Mouse (Mus musculus): ENCODE results near the gene Syn3. TPM values are rescaled to one million over a fixed set of nuclear protein-coding genes. Genes with fewer than 3 reads are reported as not detected.

Syn3 gene
- polyA plus RNA-seq, 2 experiments, result 0.11 to 0.14 TPM

DNA sequence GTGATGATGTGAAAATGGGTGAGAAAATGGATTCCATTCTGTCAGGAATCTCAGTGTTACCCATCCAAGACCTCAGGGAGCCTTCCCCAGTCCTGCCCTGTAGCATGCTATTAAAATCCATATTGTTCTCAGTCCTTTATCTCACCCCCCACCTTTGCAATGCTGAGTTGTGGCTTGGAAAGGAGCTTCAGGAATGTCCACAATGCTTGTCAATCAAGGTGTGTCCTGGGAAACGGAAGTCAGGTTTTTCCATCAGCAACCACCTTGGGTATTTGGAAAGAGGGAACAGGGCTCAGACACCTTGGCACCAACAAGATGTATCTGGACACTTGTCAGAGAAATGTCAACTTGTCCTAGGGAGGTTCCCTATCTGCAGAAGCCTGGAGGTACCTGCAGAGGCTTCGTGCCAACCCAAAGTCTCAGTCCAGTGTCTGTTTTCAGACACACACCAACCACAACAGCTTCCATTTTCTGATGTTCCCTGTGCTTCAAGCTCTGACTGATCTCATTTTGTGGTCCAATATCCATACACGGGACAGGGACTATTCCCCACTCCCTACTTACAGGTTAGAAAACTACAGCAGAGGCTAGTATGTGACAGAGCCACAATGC lies 302.2 kb downstream of the Syn3 start:
- no peak for DNase-seq (ENCODE audit: low read depth in 3 of 3, low spot score in 3 of 3)
- Histone ChIP-seq H3K36me3 (replicated peaks; ENCODE audit: control insufficient read depth, insufficient read depth, low read depth) (no peaks in the 10 kb centered on the region), H3K9me3 (ENCODE audit: control insufficient read depth, low read length) (no peaks in the 10 kb centered on the region), H3K4me1 (replicated peaks; ENCODE audit: control insufficient read depth in 2 of 2, insufficient read depth in 2 of 2, low read length in 1 of 2) (no peaks in the 10 kb centered on the region), H3K9ac (replicated peaks) (no peak overlapping the region), H3K4me2 (ENCODE audit: low read depth) (no peak overlapping the region), H3K4me3 (ENCODE audit: insufficient read depth in 1 of 2, low read depth in 2 of 2, low read length in 2 of 2) (no peak overlapping the region), H3K27me3 (ENCODE audit: control insufficient read depth, insufficient read depth, low read length) (no peaks in the 10 kb centered on the region), H3K27ac (no peak overlapping the region)
- ATAC-seq (ENCODE audit: insufficient read depth), result no peak
- 42% methylated on average over 3 of the region's 3 CpGs for WGBS (ENCODE audit: insufficient replicate concordance)
- TF ChIP-seq EP300 (IDR thresholded peaks at IDR 0.05; ENCODE audit: low read depth) (no peak), CTCF (IDR thresholded peaks at IDR 0.05; ENCODE audit: low read depth) (no peak)

DNA sequence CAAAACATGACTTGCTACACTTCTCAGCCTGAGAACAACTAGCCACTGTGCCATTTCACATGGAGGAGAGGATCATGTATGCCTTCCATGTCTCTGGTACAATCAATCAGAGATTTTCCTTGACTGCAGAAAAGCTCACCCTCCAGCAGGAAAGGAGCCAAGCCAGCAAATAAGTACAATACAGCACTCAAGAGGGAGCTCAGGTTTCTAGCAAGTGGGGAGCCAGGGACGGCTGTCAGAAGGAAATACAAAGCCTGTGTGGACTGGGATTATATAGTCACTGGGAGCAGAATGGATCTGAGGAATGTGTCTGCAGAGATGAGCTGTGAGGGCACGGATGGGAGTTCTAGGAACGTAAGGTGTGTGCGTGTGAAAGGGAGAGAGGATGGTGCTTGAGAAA lies 304.0 kb downstream of the Syn3 start:
- Histone ChIP-seq H3K9me3 (ENCODE audit: control insufficient read depth, low read length) (no peaks in the 10 kb centered on the region), H3K4me2 (ENCODE audit: low read depth) (no peak overlapping the region), H3K36me3 (replicated peaks; ENCODE audit: control insufficient read depth, insufficient read depth, low read depth) (no peaks in the 10 kb centered on the region), H3K9ac (replicated peaks) (no peak overlapping the region), H3K27ac (no peak overlapping the region), H3K4me1 (replicated peaks; ENCODE audit: control insufficient read depth in 2 of 2, insufficient read depth in 2 of 2, low read length in 1 of 2) (no peaks in the 10 kb centered on the region), H3K4me3 (ENCODE audit: insufficient read depth in 1 of 2, low read depth in 2 of 2, low read length in 2 of 2) (no peak overlapping the region), H3K27me3 (ENCODE audit: control insufficient read depth, insufficient read depth, low read length) (no peaks in the 10 kb centered on the region)
- DNase-seq (ENCODE audit: low read depth in 3 of 3, low spot score in 3 of 3), result no peak
- WGBS (ENCODE audit: insufficient replicate concordance), result 55% methylated on average over 4 of the region's 4 CpGs
- TF ChIP-seq EP300 (IDR thresholded peaks at IDR 0.05; ENCODE audit: low read depth) (no peak), CTCF (IDR thresholded peaks at IDR 0.05; ENCODE audit: low read depth) (no peak)
- no peak for ATAC-seq (ENCODE audit: insufficient read depth)

DNA sequence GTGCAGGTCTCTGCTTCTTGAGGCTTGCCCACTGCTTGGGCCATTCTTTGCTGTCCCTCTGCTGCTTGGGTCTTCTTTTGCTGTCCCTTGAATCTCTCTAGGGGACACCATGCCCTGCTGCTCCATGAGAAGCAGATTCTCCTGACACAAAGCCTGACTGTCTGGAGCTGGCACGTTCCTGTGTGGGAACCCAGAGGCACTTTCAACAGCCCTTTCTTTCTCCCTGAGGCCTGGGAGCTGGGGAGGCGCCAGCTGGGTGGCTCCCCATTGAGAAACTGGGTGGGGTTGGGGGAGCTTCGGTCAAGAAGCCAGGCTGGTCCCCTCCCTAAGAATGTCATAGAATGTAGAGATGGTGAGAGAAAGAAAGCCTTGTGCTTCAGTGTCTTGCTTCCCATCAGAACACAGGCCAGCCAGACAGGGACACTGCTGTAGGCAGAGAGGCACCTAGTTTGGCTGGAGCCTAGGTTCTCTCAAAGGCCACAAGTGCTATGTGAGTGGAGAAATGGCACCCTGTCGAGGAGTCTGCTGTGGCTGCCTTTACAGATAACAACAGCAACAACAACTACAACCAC lies 304.7 kb downstream of the Syn3 start:
- WGBS (ENCODE audit: insufficient replicate concordance), result 26% methylated on average over 4 of the region's 4 CpGs

DNA sequence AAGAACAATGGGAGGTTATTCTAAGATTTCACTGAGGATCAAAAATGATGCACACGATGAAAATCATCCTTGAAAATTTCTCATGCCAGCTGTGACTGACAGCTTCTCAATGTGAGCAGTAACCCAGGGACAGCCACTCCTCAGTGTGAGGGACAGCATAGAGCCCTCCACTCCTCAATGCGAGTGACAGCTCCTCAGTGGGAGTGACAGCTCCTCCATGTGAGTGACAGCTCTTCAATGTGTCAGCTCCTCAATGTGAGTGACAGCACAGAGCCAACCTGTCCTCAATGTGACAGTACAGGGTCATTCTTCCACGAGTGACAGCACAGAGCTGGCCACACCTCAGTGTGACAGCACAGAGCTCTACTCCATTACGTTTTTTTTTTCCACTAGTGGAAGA lies 310.1 kb downstream of the Syn3 start:
- TF ChIP-seq CTCF (IDR thresholded peaks at IDR 0.05; ENCODE audit: low read depth) (no peak), EP300 (IDR thresholded peaks at IDR 0.05; ENCODE audit: low read depth) (no peak)
- H3K27ac ChIP-seq, result no peak overlapping the region
- WGBS (ENCODE audit: insufficient replicate concordance), result 52% methylated on average over 4 of the region's 4 CpGs
- no peak overlapping the region for H3K4me2 ChIP-seq (ENCODE audit: low read depth)
- no peaks in the 10 kb centered on the region for H3K27me3 ChIP-seq (ENCODE audit: control insufficient read depth, insufficient read depth, low read length)
- H3K4me3 ChIP-seq (ENCODE audit: insufficient read depth in 1 of 2, low read depth in 2 of 2, low read length in 2 of 2), result no peak overlapping the region
- DNase-seq (ENCODE audit: low read depth in 3 of 3, low spot score in 3 of 3) (no peak), ATAC-seq (ENCODE audit: insufficient read depth) (no peak)
- no peaks in the 10 kb centered on the region for H3K4me1 ChIP-seq (replicated peaks; ENCODE audit: control insufficient read depth in 2 of 2, insufficient read depth in 2 of 2, low read length in 1 of 2)
- H3K9ac ChIP-seq (replicated peaks), result no peak overlapping the region
- H3K9me3 ChIP-seq (ENCODE audit: control insufficient read depth, low read length), result no peaks in the 10 kb centered on the region
- no peaks in the 10 kb centered on the region for H3K36me3 ChIP-seq (replicated peaks; ENCODE audit: control insufficient read depth, insufficient read depth, low read depth)

More for the DNA sequence above, 304.7 kb downstream of the Syn3 start:
- DNase-seq (ENCODE audit: low read depth in 3 of 3, low spot score in 3 of 3), result no peak
- no peaks in the 10 kb centered on the region for H3K27me3 ChIP-seq (ENCODE audit: control insufficient read depth, insufficient read depth, low read length)
- ATAC-seq (ENCODE audit: insufficient read depth), result no peak
- no peaks in the 10 kb centered on the region for H3K9me3 ChIP-seq (ENCODE audit: control insufficient read depth, low read length)
- H3K9ac ChIP-seq (replicated peaks), result no peak overlapping the region
- no peak overlapping the region for H3K27ac ChIP-seq
- H3K4me3 ChIP-seq (ENCODE audit: insufficient read depth in 1 of 2, low read depth in 2 of 2, low read length in 2 of 2), result no peak overlapping the region
- no peak overlapping the region for H3K4me2 ChIP-seq (ENCODE audit: low read depth)
- H3K36me3 ChIP-seq (replicated peaks; ENCODE audit: control insufficient read depth, insufficient read depth, low read depth), result no peaks in the 10 kb centered on the region
- no peak for TF ChIP-seq EP300 (IDR thresholded peaks at IDR 0.05; ENCODE audit: low read depth)
- TF ChIP-seq CTCF (IDR thresholded peaks at IDR 0.05; ENCODE audit: low read depth), result no peak
- no peaks in the 10 kb centered on the region for H3K4me1 ChIP-seq (replicated peaks; ENCODE audit: control insufficient read depth in 2 of 2, insufficient read depth in 2 of 2, low read length in 1 of 2)

DNA sequence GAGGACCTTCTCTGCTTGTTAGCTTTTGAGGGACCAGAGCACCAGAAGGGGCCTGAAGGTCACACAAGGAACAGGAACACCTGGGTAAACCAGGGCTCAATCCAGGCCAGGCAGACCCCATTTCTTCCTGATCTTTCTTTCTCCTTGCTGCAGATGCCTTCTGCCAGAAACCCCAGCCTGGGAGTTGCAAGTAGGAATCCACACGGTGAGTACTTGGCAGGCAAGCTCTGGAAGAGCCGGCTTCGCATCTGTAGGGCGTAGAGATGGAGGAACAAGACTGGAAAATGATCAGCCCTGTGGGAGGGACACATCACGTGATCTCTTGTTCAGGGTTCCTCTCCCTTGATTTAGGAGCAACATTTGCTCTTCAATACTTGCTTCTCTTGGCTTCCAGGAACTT lies 310.8 kb downstream of the Syn3 start:
- Histone ChIP-seq H3K4me2 (ENCODE audit: low read depth) (no peak overlapping the region), H3K27me3 (ENCODE audit: control insufficient read depth, insufficient read depth, low read length) (no peaks in the 10 kb centered on the region), H3K4me3 (ENCODE audit: insufficient read depth in 1 of 2, low read depth in 2 of 2, low read length in 2 of 2) (no peak overlapping the region), H3K4me1 (replicated peaks; ENCODE audit: control insufficient read depth in 2 of 2, insufficient read depth in 2 of 2, low read length in 1 of 2) (no peaks in the 10 kb centered on the region), H3K27ac (no peak overlapping the region), H3K9ac (replicated peaks) (no peak overlapping the region), H3K9me3 (ENCODE audit: control insufficient read depth, low read length) (no peaks in the 10 kb centered on the region), H3K36me3 (replicated peaks; ENCODE audit: control insufficient read depth, insufficient read depth, low read depth) (no peaks in the 10 kb centered on the region)
- 70% methylated on average over 5 of the region's 5 CpGs for WGBS (ENCODE audit: insufficient replicate concordance)
- TF ChIP-seq EP300 (IDR thresholded peaks at IDR 0.05; ENCODE audit: low read depth) (no peak), CTCF (IDR thresholded peaks at IDR 0.05; ENCODE audit: low read depth) (no peak)
- no peak for ATAC-seq (ENCODE audit: insufficient read depth)
- no peak for DNase-seq (ENCODE audit: low read depth in 3 of 3, low spot score in 3 of 3)
